Mouse (Mus musculus) neural tube, embryonic 11.5 days (tissue): ENCODE measurements around the gene Ipmk. TPM values are rescaled to one million over a fixed set of nuclear protein-coding genes. Genes with fewer than 3 reads are reported as not detected.

Source experiments
- ATAC-seq: fragments of 200-750 bp; cut with Nextera tagmentation; 2 replicates; pipeline ENCODE4 v1.8.0; 2017; ENCODE audit warnings: moderate number of reproducible peaks, mild to moderate bottlenecking, moderate TSS enrichment, moderate library complexity; ENCODE audit not compliant: insufficient read depth, low FRiP score, low TSS enrichment
- DNase-seq: peaks from one replicate; pipeline ENCODE4 v3.0.0-alpha.2; 2015; ENCODE audit warnings: low spot score
- H3K27ac ChIP-seq: fragments of 300-500 bp; sonication (generic); 2 replicates; pipeline ENCODE4 v1.5.1; 2014; ENCODE audit warnings: low read depth, mild to moderate bottlenecking, low read length
- H3K27me3 ChIP-seq: fragments of 300-500 bp; sonication (generic); 2 replicates; pipeline ENCODE4 v1.6.1; 2014; ENCODE audit warnings: mild to moderate bottlenecking, low read length, mixed read lengths; ENCODE audit not compliant: control insufficient read depth, insufficient read depth
- H3K36me3 ChIP-seq: fragments of 300-500 bp; sonication (generic); 2 replicates; pipeline ENCODE4 v1.6.1; 2014; ENCODE audit warnings: mild to moderate bottlenecking, low read length, moderate library complexity, mixed read lengths; ENCODE audit not compliant: control insufficient read depth, insufficient read depth
- H3K4me1 ChIP-seq: fragments of 300-500 bp; sonication (generic); 2 replicates; pipeline ENCODE4 v1.6.1; 2014; ENCODE audit warnings: low read length, mixed read lengths; ENCODE audit not compliant: control insufficient read depth, insufficient read depth
- H3K4me2 ChIP-seq: fragments of 300-500 bp; sonication (generic); 2 replicates; pipeline ENCODE4 v1.6.1; 2014; ENCODE audit warnings: low read depth, mild to moderate bottlenecking, moderate library complexity
- H3K4me3 ChIP-seq: fragments of 300-500 bp; sonication (generic); 2 replicates; pipeline ENCODE4 v1.5.1; 2014; ENCODE audit warnings: low read depth, low read length
- H3K9ac ChIP-seq: fragments of 300-500 bp; sonication (generic); 2 replicates; pipeline ENCODE4 v1.6.1; 2014; ENCODE audit warnings: mild to moderate bottlenecking, low read length
- H3K9me3 ChIP-seq: fragments of 300-500 bp; sonication (generic); 2 replicates; pipeline ENCODE4 v1.6.1; 2016; ENCODE audit warnings: low read length; ENCODE audit not compliant: control insufficient read depth
- WGBS: fragments of 180-500 bp; shearing (Covaris S2); extraction: QIAGEN DNeasy Blood & Tissue Kit; methylation state at CpG from one replicate; pipeline ENCODE4 v1.1.7; 2014; 5-methylcytosine and 5-hydroxymethylcytosine counted together
- polyA plus RNA-seq: library from polyadenylated mRNA; unstranded; fragments of >200 nt; fragmentation: Nextera tagmentation; extraction: Ambion mirVana; gene quantifications from 2 replicates; pipeline ENCODE4 v1.2.1, GENCODE M21; 2014

Gene Ipmk
- polyA plus RNA-seq, 1 experiment from 2014 or later, result 23.6 TPM

- peak overlapping the region; percentile 94 for H3K4me2 ChIP-seq
- H3K9me3 ChIP-seq, result no peaks in the 10 kb centered on the region
- WGBS, result 28% methylated on average over 16 of the region's 16 CpGs
- no peak overlapping the region for H3K27ac ChIP-seq
- peaks cover 11% of the 10 kb centered on the region; the same call in 1 of the 2 replicates for H3K4me1 ChIP-seq
- ATAC-seq, result no peak
- peak overlapping the region; percentile 85 for H3K9ac ChIP-seq
- H3K36me3 ChIP-seq, result no peaks in the 10 kb centered on the region
- H3K4me3 ChIP-seq, result peak overlapping the region; percentile 83
- no peaks in the 10 kb centered on the region for H3K27me3 ChIP-seq
- peak; percentile 22 for DNase-seq
These were observed 1.2 kb downstream of the Ipmk start for GRCm38 (mm10) chr10:71348637-71349280.

- peaks cover 9% of the 10 kb centered on the region; the same call in 1 of the 2 replicates for H3K4me1 ChIP-seq
- H3K4me3 ChIP-seq, result peak overlapping the region; percentile 83; the same call in 1 of the 2 replicates
- ATAC-seq (no peak), DNase-seq (no peak)
- no peak overlapping the region for H3K27ac ChIP-seq
- no peak overlapping the region for H3K9ac ChIP-seq
- no peak overlapping the region; the same call in 1 of the 2 replicates for H3K4me2 ChIP-seq
- H3K9me3 ChIP-seq, result no peaks in the 10 kb centered on the region
- no peaks in the 10 kb centered on the region for H3K27me3 ChIP-seq
- H3K36me3 ChIP-seq, result no peaks in the 10 kb centered on the region
- 97% methylated on average over 1 of the region's 1 CpGs for WGBS
These were observed 1.7 kb downstream of the Ipmk start for GRCm38 (mm10) chr10:71349290-71349689.

- Histone ChIP-seq H3K27ac (no peak overlapping the region), H3K27me3 (no peaks in the 10 kb centered on the region), H3K4me1 (peaks cover 7% of the 10 kb centered on the region; the same call in 1 of the 2 replicates), H3K9me3 (no peaks in the 10 kb centered on the region), H3K9ac (no peak overlapping the region), H3K4me2 (no peak overlapping the region), H3K4me3 (no peak overlapping the region), H3K36me3 (no peaks in the 10 kb centered on the region)
- ATAC-seq (no peak), DNase-seq (no peak)
- 94% methylated on average over 7 of the region's 7 CpGs for WGBS
These were observed 3.7 kb downstream of the Ipmk start for GRCm38 (mm10) chr10:71351301-71351700.

GRCm38 (mm10) chr10:71353850-71354249, 6.3 kb downstream of the Ipmk start:
- H3K4me2 ChIP-seq, result no peak overlapping the region
- no peaks in the 10 kb centered on the region for H3K9me3 ChIP-seq
- no peak for ATAC-seq
- no peak overlapping the region for H3K9ac ChIP-seq
- no peak overlapping the region for H3K4me3 ChIP-seq
- H3K4me1 ChIP-seq, result peaks cover 5% of the 10 kb centered on the region; the same call in 1 of the 2 replicates
- no peaks in the 10 kb centered on the region for H3K27me3 ChIP-seq
- no peak overlapping the region for H3K27ac ChIP-seq
- no peaks in the 10 kb centered on the region for H3K36me3 ChIP-seq
- WGBS, result 77% methylated on average over 9 of the region's 9 CpGs
- no peak for DNase-seq

- 89% methylated on average over 12 of the region's 12 CpGs for WGBS
- no peaks in the 10 kb centered on the region for H3K27me3 ChIP-seq
- no peak for ATAC-seq
- H3K9ac ChIP-seq, result no peak overlapping the region
- no peak overlapping the region for H3K4me3 ChIP-seq
- H3K4me2 ChIP-seq, result no peak overlapping the region
- H3K36me3 ChIP-seq, result no peaks in the 10 kb centered on the region
- no peak overlapping the region for H3K27ac ChIP-seq
- no peaks in the 10 kb centered on the region for H3K9me3 ChIP-seq
- no peak for DNase-seq
- H3K4me1 ChIP-seq, result no peaks in the 10 kb centered on the region
These were observed 7.4 kb downstream of the Ipmk start for GRCm38 (mm10) chr10:71354947-71355346.

- 0 out of 2 replicates have a peak, but pooled peaks cover 3% of the 10 kb centered on the region for H3K4me1 ChIP-seq
- no peak overlapping the region for H3K4me3 ChIP-seq
- H3K27ac ChIP-seq, result no peak overlapping the region
- H3K4me2 ChIP-seq, result no peak overlapping the region
- no peak overlapping the region for H3K9ac ChIP-seq
- no peak for ATAC-seq
- no peaks in the 10 kb centered on the region for H3K36me3 ChIP-seq
- 69% methylated on average over 7 of the region's 7 CpGs for WGBS
- no peaks in the 10 kb centered on the region for H3K9me3 ChIP-seq
- no peak for DNase-seq
- H3K27me3 ChIP-seq, result no peaks in the 10 kb centered on the region
These were observed 13.5 kb downstream of the Ipmk start for GRCm38 (mm10) chr10:71361044-71361443.

- no peak overlapping the region for H3K27ac ChIP-seq
These were observed 14.4 kb downstream of the Ipmk start for GRCm38 (mm10) chr10:71361836-71362562.

GRCm38 (mm10) chr10:71363440-71363839, 15.9 kb downstream of the Ipmk start:
- Histone ChIP-seq H3K36me3 (no peaks in the 10 kb centered on the region), H3K27ac (no peak overlapping the region), H3K4me1 (0 out of 2 replicates have a peak, but pooled peaks cover 3% of the 10 kb centered on the region), H3K4me3 (no peak overlapping the region), H3K4me2 (no peak overlapping the region), H3K9me3 (no peaks in the 10 kb centered on the region), H3K9ac (no peak overlapping the region), H3K27me3 (no peaks in the 10 kb centered on the region)
- WGBS, result 91% methylated on average over 8 of the region's 8 CpGs
- ATAC-seq (no peak), DNase-seq (no peak)

More at GRCm38 (mm10) chr10:71361836-71362562, 14.4 kb downstream of the Ipmk start:
- Histone ChIP-seq H3K9me3 (no peaks in the 10 kb centered on the region), H3K4me2 (no peak overlapping the region), H3K4me1 (0 out of 2 replicates have a peak, but pooled peaks cover 3% of the 10 kb centered on the region), H3K27me3 (no peaks in the 10 kb centered on the region), H3K4me3 (no peak overlapping the region), H3K36me3 (no peaks in the 10 kb centered on the region), H3K9ac (no peak overlapping the region)
- ATAC-seq (no peak), DNase-seq (peak; percentile 22)
- WGBS, result 24% methylated on average over 18 of the region's 18 CpGs
